Mouse (Mus musculus): ENCODE results near the gene Slc25a51. TPM values are rescaled to one million over a fixed set of nuclear protein-coding genes. Genes with fewer than 3 reads are reported as not detected.

The Slc25a51 gene
- polyA plus RNA-seq, 1 experiment from 2014 or later = 71.6 TPM

DNA sequence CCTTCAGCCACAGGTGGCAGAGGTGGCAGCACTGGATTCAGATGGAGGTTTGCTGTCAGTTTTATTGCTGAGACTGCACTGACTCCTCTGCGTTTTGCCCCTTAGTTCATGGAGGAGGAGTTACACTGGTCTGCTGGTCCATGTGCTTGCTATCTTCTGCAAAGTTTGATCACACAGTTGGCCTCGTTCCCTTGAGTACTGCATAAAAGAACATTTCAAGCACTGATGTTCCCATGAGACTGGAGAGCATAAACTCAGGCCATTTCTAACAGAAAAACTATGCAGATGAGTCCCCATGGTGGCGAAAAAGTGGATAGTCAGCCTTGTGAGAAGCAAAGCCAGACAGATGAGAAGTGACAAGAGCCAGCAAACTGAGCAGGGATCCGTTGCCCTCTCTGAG is 32.0 kb downstream of the Slc25a51 start:
- Histone ChIP-seq H3K27me3 (ENCODE audit: control insufficient read depth, insufficient read depth, low read length) (no peaks in the 10 kb centered on the region), H3K27ac (ENCODE audit: low read depth, low read length) (no peak overlapping the region), H3K4me2 (replicated peaks; ENCODE audit: low read depth, low read length) (no peak overlapping the region), H3K4me3 (ENCODE audit: low read length) (no peak overlapping the region), H3K9me3 (ENCODE audit: control insufficient read depth, low read length) (no peaks in the 10 kb centered on the region), H3K36me3 (ENCODE audit: control insufficient read depth, insufficient read depth, low read length) (peaks cover 37% of the 10 kb centered on the region), H3K9ac (ENCODE audit: low read depth, low read length) (no peak overlapping the region), H3K4me1 (ENCODE audit: control insufficient read depth, insufficient read depth, low read length) (0 out of 2 replicates have a peak, but pooled peaks cover 3% of the 10 kb centered on the region)
- 82% methylated on average over 4 of the region's 4 CpGs for WGBS
- no peak for ATAC-seq (ENCODE audit: low FRiP score, low TSS enrichment)

DNA sequence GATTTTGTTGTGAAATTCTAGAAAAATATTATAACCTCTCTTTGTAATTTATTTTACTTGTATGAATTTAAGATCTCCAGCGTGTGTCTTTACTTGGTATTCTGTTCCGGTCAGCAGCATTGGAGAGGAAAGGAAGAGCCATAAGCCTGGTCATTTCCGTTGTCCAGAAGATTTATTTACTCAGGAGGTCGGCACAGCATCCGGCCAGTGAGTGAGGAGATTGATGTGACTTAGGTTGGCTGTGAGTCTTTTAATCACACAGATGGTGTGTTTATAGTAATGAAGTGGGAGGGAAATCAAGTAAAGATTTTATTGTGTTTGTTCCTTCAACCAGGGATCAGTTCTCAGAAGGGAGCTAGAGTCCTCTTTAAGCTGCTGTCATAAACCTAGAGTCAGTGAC is 33.7 kb downstream of the Slc25a51 start:
- H3K4me2 ChIP-seq (replicated peaks; ENCODE audit: low read depth, low read length) = no peak overlapping the region
- H3K4me3 ChIP-seq (ENCODE audit: low read length) = no peak overlapping the region
- ATAC-seq (ENCODE audit: low FRiP score, low TSS enrichment) = no peak
- WGBS = 17% methylated on average over 5 of the region's 5 CpGs
- no peak overlapping the region for H3K9ac ChIP-seq (ENCODE audit: low read depth, low read length)
- H3K4me1 ChIP-seq (ENCODE audit: control insufficient read depth, insufficient read depth, low read length) = 0 out of 2 replicates have a peak, but pooled peaks cover 3% of the 10 kb centered on the region
- no peaks in the 10 kb centered on the region for H3K9me3 ChIP-seq (ENCODE audit: control insufficient read depth, low read length)
- no peaks in the 10 kb centered on the region for H3K27me3 ChIP-seq (ENCODE audit: control insufficient read depth, insufficient read depth, low read length)
- H3K36me3 ChIP-seq (ENCODE audit: control insufficient read depth, insufficient read depth, low read length) = peaks cover 45% of the 10 kb centered on the region
- H3K27ac ChIP-seq (ENCODE audit: low read depth, low read length) = no peak overlapping the region

DNA sequence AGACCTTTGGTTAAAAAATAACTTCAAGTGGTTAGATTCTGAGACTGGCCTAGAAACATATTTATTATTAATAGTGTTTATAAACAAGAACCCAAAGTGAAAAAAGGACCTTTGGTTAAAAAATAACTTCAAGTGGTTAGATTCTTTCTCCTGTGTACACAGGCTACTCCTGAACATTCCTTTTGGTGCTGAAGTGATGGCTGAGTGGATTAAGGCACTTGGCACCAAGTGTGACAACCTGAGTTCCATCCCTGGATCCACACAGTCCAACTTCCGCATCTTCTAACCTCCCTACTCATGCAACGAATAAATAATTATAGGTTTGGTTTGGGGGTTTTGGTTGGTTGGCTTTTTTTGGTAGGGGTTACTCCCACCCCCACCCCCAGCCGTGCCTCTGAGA is 37.3 kb downstream of the Slc25a51 start:
- Histone ChIP-seq H3K9me3 (ENCODE audit: control insufficient read depth, low read length) (no peaks in the 10 kb centered on the region), H3K9ac (ENCODE audit: low read depth, low read length) (no peak overlapping the region), H3K36me3 (ENCODE audit: control insufficient read depth, insufficient read depth, low read length) (peaks cover 43% of the 10 kb centered on the region), H3K4me2 (replicated peaks; ENCODE audit: low read depth, low read length) (no peak overlapping the region), H3K27ac (ENCODE audit: low read depth, low read length) (no peak overlapping the region), H3K27me3 (ENCODE audit: control insufficient read depth, insufficient read depth, low read length) (no peaks in the 10 kb centered on the region), H3K4me1 (ENCODE audit: control insufficient read depth, insufficient read depth, low read length) (0 out of 2 replicates have a peak, but pooled peaks cover 3% of the 10 kb centered on the region), H3K4me3 (ENCODE audit: low read length) (no peak overlapping the region)
- 86% methylated on average over 3 of the region's 3 CpGs for WGBS
- ATAC-seq (ENCODE audit: low FRiP score, low TSS enrichment) = no peak

DNA sequence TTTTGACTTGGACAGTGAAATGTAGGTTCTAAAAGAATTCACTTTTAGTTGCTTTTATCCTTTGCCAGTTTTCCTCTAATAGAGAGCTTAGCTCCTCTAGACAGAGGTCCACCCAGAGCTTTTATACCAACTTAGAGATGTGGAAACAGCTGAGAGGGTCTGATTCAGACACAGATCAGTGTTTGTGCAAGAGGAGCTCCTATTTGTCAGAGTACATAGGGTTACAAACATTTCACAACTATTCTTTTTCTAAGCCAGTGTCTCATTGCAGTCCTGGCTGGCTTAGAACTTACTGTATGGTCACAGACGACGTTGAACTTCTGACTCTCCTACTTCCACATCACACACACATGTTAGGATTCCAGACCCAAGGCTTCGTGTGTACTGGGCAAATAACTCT is 51.9 kb downstream of the Slc25a51 start:
- H3K4me3 ChIP-seq (ENCODE audit: low read length) = no peak overlapping the region
- no peak overlapping the region for H3K27ac ChIP-seq (ENCODE audit: low read depth, low read length)
- no peak overlapping the region for H3K4me2 ChIP-seq (replicated peaks; ENCODE audit: low read depth, low read length)
- H3K9me3 ChIP-seq (ENCODE audit: control insufficient read depth, low read length) = no peaks in the 10 kb centered on the region
- no peaks in the 10 kb centered on the region for H3K4me1 ChIP-seq (ENCODE audit: control insufficient read depth, insufficient read depth, low read length)
- ATAC-seq (ENCODE audit: low FRiP score, low TSS enrichment) = no peak
- H3K27me3 ChIP-seq (ENCODE audit: control insufficient read depth, insufficient read depth, low read length) = no peaks in the 10 kb centered on the region
- WGBS = 90% methylated on average over 3 of the region's 3 CpGs
- peaks cover 36% of the 10 kb centered on the region; the same call in 1 of the 2 replicates for H3K36me3 ChIP-seq (ENCODE audit: control insufficient read depth, insufficient read depth, low read length)
- no peak overlapping the region for H3K9ac ChIP-seq (ENCODE audit: low read depth, low read length)

Small RNAs within 50 kb of the gene (microRNA-seq; reads per million reads assigned to microRNA genes)
- gene Gm25692 = not detected

Other genes starting within 250 kb of the Slc25a51 start
- gene Frmpd1, start 223.9 kb downstream of the Slc25a51 start, polyA plus RNA-seq (2014; fragmentation: Nextera tagmentation; extraction: Ambion mirVana) = 0.24 and 0.53 TPM in 2 replicates
- gene Trmt10b, start 111.6 kb downstream of the Slc25a51 start, polyA plus RNA-seq (2014; fragmentation: Nextera tagmentation; extraction: Ambion mirVana) = 20.6 and 23.1 TPM in 2 replicates
- 12.1 and 14.6 TPM in 2 replicates for gene Dcaf10, start 66.7 kb downstream of the Slc25a51 start, polyA plus RNA-seq (2014; fragmentation: Nextera tagmentation; extraction: Ambion mirVana)
- gene Exosc3, start 66.0 kb downstream of the Slc25a51 start, polyA plus RNA-seq (2014; fragmentation: Nextera tagmentation; extraction: Ambion mirVana) = 97.4 and 112 TPM in 2 replicates
- gene Shb, start 123.7 kb upstream of the Slc25a51 start, polyA plus RNA-seq (2014; fragmentation: Nextera tagmentation; extraction: Ambion mirVana) = 6.0 and 6.1 TPM in 2 replicates

All from kidney, embryonic 14.5 days (tissue).